Mouse (Mus musculus) retina, postnatal 7 days (tissue): Measurements from ENCODE around the gene Usp12.

Experiments used
- DNase-seq: peaks from one replicate; pipeline ENCODE4 v3.0.0-alpha.2; 2012; ENCODE audit warnings: low read depth, low spot score

Gene Usp12

GRCm38 (mm10) chr5:146798031-146798430 lies 3.2 kb upstream of the Usp12 start:
- no peak for DNase-seq

- DNase-seq, result no peak
Measured at GRCm38 (mm10) chr5:146795728-146796127, 922 bp upstream of the Usp12 start.

GRCm38 (mm10) chr5:146794084-146794852 lies 538 bp downstream of the Usp12 start:
- DNase-seq, result peak; percentile 25

GRCm38 (mm10) chr5:146793630-146794083 lies 1.1 kb downstream of the Usp12 start:
- no peak for DNase-seq

- no peak for DNase-seq
Measured at GRCm38 (mm10) chr5:146792140-146792791, 2.5 kb downstream of the Usp12 start.

- no peak for DNase-seq
Measured at GRCm38 (mm10) chr5:146790944-146791343, 3.9 kb downstream of the Usp12 start.

- no peak for DNase-seq
Measured at GRCm38 (mm10) chr5:146789413-146789812, 5.4 kb downstream of the Usp12 start.

GRCm38 (mm10) chr5:146786123-146786522 lies 8.7 kb downstream of the Usp12 start:
- no peak for DNase-seq

- DNase-seq, result no peak
Measured at GRCm38 (mm10) chr5:146783891-146784290, 10.9 kb downstream of the Usp12 start.

- no peak for DNase-seq
Measured at GRCm38 (mm10) chr5:146783300-146783699, 11.5 kb downstream of the Usp12 start.

GRCm38 (mm10) chr5:146781663-146782062 lies 13.1 kb downstream of the Usp12 start:
- no peak for DNase-seq

- DNase-seq, result no peak
Measured at GRCm38 (mm10) chr5:146779931-146780330, 14.9 kb downstream of the Usp12 start.

GRCm38 (mm10) chr5:146776988-146777639 lies 17.7 kb downstream of the Usp12 start:
- DNase-seq, result no peak

GRCm38 (mm10) chr5:146771982-146772381 lies 22.8 kb downstream of the Usp12 start:
- no peak for DNase-seq

GRCm38 (mm10) chr5:146770002-146770848 lies 24.6 kb downstream of the Usp12 start:
- DNase-seq, result no peak

GRCm38 (mm10) chr5:146765791-146766190 lies 29.0 kb downstream of the Usp12 start:
- DNase-seq, result no peak

GRCm38 (mm10) chr5:146759159-146759558 lies 35.6 kb downstream of the Usp12 start:
- DNase-seq, result no peak

- DNase-seq, result no peak
Measured at GRCm38 (mm10) chr5:146757921-146758320, 36.9 kb downstream of the Usp12 start.

GRCm38 (mm10) chr5:146757316-146757715 lies 37.5 kb downstream of the Usp12 start:
- DNase-seq, result no peak

GRCm38 (mm10) chr5:146753181-146753580 lies 41.6 kb downstream of the Usp12 start:
- DNase-seq, result no peak

GRCm38 (mm10) chr5:146750958-146751357 lies 43.8 kb downstream of the Usp12 start:
- no peak for DNase-seq

GRCm38 (mm10) chr5:146750273-146750672 lies 44.5 kb downstream of the Usp12 start:
- DNase-seq, result no peak
